Mouse (Mus musculus) midbrain, embryonic 12.5 days (tissue): Measurements from ENCODE around the gene Cped1. TPM values are rescaled to one million over a fixed set of nuclear protein-coding genes. Genes with fewer than 3 reads are reported as not detected.

ENCODE experiments used
- ATAC-seq: fragments of 200-750 bp; cut with Nextera tagmentation; 2 replicates; pipeline ENCODE4 v1.8.0; 2017; ENCODE audit warnings: low read depth, moderate TSS enrichment, moderate library complexity; ENCODE audit not compliant: low FRiP score
- H3K27ac ChIP-seq: fragments of 300-500 bp; sonication (generic); replicated peaks from 2 replicates; pipeline ENCODE4 v1.5.1; 2016; ENCODE audit warnings: mild to moderate bottlenecking
- H3K27me3 ChIP-seq: fragments of 300-500 bp; sonication (generic); 2 replicates; pipeline ENCODE4 v1.6.1; 2016; ENCODE audit warnings: mild to moderate bottlenecking
- H3K36me3 ChIP-seq: fragments of 300-500 bp; sonication (generic); 2 replicates; pipeline ENCODE4 v1.6.1; 2016
- H3K4me1 ChIP-seq: fragments of 300-500 bp; sonication (generic); 2 replicates; pipeline ENCODE4 v1.6.1; 2016
- H3K4me2 ChIP-seq: fragments of 300-500 bp; sonication (generic); replicated peaks from 2 replicates; pipeline ENCODE4 v1.6.1; 2016; ENCODE audit warnings: mild to moderate bottlenecking, moderate library complexity
- H3K4me3 ChIP-seq: fragments of 300-500 bp; sonication (generic); 2 replicates; pipeline ENCODE4 v1.5.1; 2016; ENCODE audit warnings: mild to moderate bottlenecking
- H3K9ac ChIP-seq: fragments of 300-500 bp; sonication (generic); replicated peaks from 2 replicates; pipeline ENCODE4 v1.6.1; 2016; ENCODE audit warnings: mild to moderate bottlenecking, moderate library complexity
- H3K9me3 ChIP-seq: fragments of 300-500 bp; sonication (generic); 2 replicates; pipeline ENCODE4 v1.6.1; 2016; ENCODE audit warnings: mild to moderate bottlenecking
- WGBS: fragments of 180-500 bp; shearing (Covaris S2); methylation state at CpG from one replicate; pipeline ENCODE4 v1.1.7; 2016; 5-methylcytosine and 5-hydroxymethylcytosine counted together
- polyA plus RNA-seq: library from polyadenylated mRNA; unstranded; fragments of >200 nt; fragmentation: Nextera tagmentation; extraction: Ambion mirVana; gene quantifications from 2 replicates; pipeline ENCODE4 v1.2.1, GENCODE M21; 2016

Cped1 gene
- polyA plus RNA-seq, 1 experiment from 2014 or later, result 10.8 TPM

DNA sequence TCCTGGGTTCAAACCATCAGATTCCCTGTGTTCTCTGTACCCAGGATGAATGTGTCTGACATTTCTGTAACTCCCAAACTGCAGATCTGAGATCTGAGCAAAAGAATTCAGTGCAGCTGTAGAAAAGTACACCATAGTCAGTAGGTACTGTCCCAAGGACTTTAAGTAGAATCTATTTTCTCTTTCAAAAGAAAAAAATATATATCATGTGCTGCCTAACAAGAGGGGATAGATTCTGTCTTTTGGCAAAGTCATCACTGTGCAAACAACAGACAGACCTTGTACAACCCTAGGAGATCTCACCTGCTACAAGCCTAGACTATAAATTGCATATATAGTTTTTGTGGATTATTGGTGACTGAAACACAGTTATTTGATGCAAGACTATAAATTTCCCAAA lies 283.0 kb downstream of the Cped1 start:
- Histone ChIP-seq H3K27ac (no peak overlapping the region), H3K9ac (no peak overlapping the region), H3K4me2 (no peak overlapping the region), H3K27me3 (no peaks in the 10 kb centered on the region), H3K4me3 (no peak overlapping the region), H3K36me3 (no peaks in the 10 kb centered on the region), H3K4me1 (no peaks in the 10 kb centered on the region), H3K9me3 (no peaks in the 10 kb centered on the region)
- no peak for ATAC-seq

DNA sequence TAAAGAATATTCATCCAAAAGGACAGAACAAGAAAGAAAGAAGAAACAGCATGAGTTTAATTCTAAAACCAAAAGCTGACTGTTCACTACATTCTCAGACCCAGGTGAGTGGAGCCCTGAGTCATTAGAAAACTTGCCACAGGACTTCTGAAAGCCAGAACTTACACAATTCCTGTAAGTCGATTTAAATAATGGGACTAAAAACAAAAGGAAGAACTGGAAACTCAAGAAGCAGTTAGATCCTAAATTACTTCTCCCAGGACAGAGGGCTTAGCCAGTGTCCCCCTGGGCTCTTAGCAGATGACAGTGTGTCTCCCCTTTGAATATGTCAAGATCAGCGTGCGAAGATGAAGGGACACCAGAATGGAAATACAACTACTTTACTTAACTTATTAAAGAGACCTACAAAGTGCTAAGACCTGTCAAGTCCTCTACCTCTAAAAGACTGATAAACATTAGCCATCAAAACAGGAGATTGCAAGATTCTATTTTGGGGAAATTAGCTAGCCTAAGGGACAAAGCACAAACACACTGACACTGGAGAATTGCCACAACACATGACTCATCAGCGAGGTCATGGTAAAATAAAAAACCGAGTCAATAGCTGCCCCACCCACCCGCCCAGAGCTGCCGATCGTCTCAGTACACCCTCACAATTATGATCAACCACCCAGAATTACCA lies 284.3 kb downstream of the Cped1 start:
- Histone ChIP-seq H3K27ac (no peak overlapping the region), H3K4me3 (no peak overlapping the region), H3K4me1 (no peaks in the 10 kb centered on the region), H3K27me3 (no peaks in the 10 kb centered on the region), H3K36me3 (no peaks in the 10 kb centered on the region), H3K4me2 (no peak overlapping the region), H3K9me3 (no peaks in the 10 kb centered on the region), H3K9ac (no peak overlapping the region)
- ATAC-seq, result no peak
- WGBS, result 84% methylated on average over 8 of the region's 8 CpGs

DNA sequence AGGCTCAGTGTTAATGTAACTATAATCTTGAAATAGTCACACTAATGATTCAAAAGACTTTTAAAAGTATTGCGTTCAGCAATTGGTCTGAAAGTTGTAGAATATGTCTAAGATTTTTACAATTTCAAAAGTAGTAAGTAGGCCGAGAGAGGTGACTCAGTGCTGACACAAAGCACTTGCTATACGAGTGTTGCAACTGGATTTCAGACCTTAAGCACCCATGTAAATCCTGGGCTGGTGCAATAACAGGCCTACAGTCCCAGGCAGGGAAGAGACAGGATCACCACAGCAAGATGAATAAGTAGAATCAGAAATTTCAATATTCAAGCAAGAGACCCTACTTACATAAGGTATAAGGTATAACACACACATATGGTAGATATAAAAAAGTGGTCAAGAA lies 292.2 kb downstream of the Cped1 start:
- Histone ChIP-seq H3K4me2 (no peak overlapping the region), H3K36me3 (no peaks in the 10 kb centered on the region), H3K4me3 (no peak overlapping the region), H3K27me3 (no peaks in the 10 kb centered on the region), H3K9ac (no peak overlapping the region), H3K9me3 (no peaks in the 10 kb centered on the region), H3K27ac (no peak overlapping the region), H3K4me1 (no peaks in the 10 kb centered on the region)
- WGBS, result 85% methylated on average over 3 of the region's 3 CpGs
- no peak for ATAC-seq

DNA sequence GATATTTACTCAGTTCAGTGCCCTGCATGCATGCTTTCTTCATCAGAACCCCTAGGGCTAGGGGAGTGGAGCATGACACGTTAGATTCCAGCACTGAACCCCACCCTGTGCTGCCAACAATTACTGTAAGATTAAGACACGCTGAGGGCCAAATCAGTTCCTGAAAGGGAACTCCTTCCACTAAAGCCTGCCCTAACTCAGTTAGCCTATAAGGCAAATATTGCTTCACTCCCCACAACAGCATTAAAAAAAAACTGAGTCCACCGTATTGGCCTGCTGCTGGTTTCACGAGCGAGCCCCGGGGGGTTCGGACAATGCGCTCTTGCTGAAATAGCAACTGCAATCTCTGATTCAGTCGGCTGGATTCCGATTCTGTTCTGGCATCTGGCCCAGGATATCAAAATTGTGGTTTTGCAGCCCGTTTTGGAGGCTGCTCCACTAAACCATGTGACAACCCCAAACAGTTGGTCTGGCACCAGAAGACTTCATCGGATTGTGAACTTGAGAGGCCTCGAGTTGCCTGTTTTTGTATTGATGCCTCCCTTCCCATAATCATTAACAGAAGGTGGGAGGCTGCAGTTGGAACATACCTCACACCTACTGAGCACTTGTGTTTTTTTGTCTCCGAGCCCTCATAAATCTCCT lies 294.6 kb downstream of the Cped1 start:
- Histone ChIP-seq H3K9me3 (no peaks in the 10 kb centered on the region), H3K4me1 (no peaks in the 10 kb centered on the region), H3K4me3 (no peak overlapping the region), H3K27ac (no peak overlapping the region), H3K27me3 (no peaks in the 10 kb centered on the region), H3K9ac (no peak overlapping the region), H3K4me2 (no peak overlapping the region), H3K36me3 (no peaks in the 10 kb centered on the region)
- no peak for ATAC-seq
- WGBS, result 73% methylated on average over 14 of the region's 14 CpGs

DNA sequence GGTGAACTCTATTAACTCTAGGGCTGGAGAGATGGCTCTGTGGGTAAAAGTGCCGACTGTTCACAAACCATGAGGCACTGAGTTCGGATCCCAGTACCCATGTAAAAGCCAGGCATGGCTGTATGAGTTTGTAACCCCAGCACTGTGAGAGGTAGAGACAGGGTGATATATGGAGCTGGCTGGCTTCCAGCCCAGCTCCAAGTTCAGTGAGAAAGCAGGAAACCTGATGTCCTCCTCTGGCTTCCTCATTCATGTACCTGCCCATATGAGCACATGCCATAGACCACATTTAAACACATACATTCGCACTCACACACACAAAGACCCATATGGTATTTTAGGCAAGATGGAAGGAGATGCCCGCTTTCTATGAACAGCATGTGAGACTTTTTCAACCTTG lies 296.7 kb downstream of the Cped1 start:
- no peak for ATAC-seq
- Histone ChIP-seq H3K9me3 (no peaks in the 10 kb centered on the region), H3K4me3 (no peak overlapping the region), H3K27ac (no peak overlapping the region), H3K36me3 (no peaks in the 10 kb centered on the region), H3K27me3 (peaks cover 8% of the 10 kb centered on the region), H3K4me2 (no peak overlapping the region), H3K9ac (no peak overlapping the region), H3K4me1 (no peaks in the 10 kb centered on the region)
- 90% methylated on average over 4 of the region's 4 CpGs for WGBS

DNA sequence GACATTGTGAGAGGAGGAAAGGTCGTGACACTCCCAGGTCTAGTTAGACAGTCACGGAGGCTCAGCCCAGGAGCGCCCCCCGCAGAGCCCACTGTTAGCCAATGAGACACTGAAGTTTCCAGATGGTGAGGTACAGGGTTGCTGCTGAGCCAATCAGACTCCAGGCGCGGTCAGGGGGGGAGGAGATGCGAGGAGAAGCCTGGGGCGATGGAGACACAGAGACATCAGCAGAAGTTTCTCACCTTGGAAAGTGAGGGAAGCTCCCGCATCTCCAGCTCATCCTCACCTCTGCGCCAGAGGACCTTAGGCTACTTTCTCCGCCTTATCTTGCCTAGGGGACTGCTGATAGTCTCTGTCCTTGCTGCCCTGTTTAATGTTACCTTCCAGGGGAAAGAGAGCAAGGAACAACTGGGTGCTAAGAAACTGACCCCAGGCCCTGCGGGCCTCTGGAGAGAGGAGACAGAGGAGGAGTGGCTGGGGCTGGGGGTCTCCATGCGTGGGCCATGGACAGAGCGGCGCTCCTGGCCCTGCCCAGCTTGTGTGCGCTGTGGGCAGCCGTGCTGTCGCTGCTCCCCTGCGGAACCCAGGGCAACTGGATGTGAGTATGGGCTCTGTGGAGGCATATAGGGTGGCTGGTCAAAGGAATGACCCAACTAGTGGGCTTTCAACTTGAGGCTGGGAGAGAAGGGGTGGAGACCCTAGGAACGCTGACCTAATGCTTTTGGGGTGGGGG lies 302.5 kb downstream of the Cped1 start, which contains the start of gene Wnt16:
TSS of gene Wnt16 (plus strand) at position 224 of the 733 bp plus-strand sequence.
- Histone ChIP-seq H3K9me3 (no peaks in the 10 kb centered on the region), H3K27me3 (peaks cover 44% of the 10 kb centered on the region), H3K36me3 (no peaks in the 10 kb centered on the region), H3K4me1 (peaks cover 22% of the 10 kb centered on the region), H3K4me2 (peak within 1 kb of the TSS; percentile 92), H3K4me3 (peak within 1 kb of the TSS; percentile 46), H3K27ac (no peak within 1 kb of the TSS), H3K9ac (peak within 1 kb of the TSS; percentile 43)
- peak; percentile 77 for ATAC-seq
- WGBS, result 1% methylated on average over 20 of the region's 20 CpGs

DNA sequence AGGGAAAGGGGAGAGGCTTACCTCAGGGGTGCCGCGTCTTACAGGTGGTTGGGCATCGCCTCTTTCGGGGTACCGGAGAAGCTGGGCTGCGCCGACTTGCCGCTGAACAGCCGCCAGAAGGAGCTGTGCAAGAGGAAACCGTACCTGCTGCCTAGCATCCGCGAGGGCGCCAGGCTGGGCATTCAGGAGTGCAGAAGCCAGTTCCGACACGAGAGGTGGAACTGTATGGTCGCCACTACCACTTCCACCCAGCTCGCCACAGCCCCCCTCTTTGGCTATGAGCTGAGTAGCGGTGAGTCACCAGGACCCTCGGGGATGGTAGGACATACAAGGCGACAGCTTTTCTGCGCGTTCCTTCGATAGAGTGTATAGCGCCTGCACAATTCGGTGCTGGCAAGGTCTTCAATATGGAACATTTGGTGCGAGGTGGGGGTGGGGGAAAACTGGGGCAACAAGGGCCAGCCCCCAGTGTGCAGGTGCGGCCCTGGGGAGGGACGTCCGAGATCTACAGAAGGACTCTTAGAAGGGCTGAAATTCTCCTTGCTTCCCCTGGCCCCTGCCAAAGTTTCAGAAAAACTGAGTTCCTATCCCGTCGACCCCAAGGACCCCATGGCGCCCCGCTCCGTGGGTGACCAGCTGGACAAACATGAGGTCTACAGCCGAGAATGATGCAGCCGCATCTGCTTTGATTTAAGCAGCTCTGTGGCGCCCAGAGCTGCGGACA lies 303.2 kb downstream of the Cped1 start:
- Histone ChIP-seq H3K4me1 (peaks cover 22% of the 10 kb centered on the region), H3K4me2 (peak overlapping the region; percentile 92), H3K9ac (peak overlapping the region; percentile 43), H3K27ac (no peak overlapping the region), H3K36me3 (no peaks in the 10 kb centered on the region), H3K9me3 (no peaks in the 10 kb centered on the region), H3K4me3 (peak overlapping the region; percentile 46), H3K27me3 (peaks cover 48% of the 10 kb centered on the region)
- under 1% methylated on average over 38 of the region's 38 CpGs for WGBS
- peak; percentile 81 for ATAC-seq

DNA sequence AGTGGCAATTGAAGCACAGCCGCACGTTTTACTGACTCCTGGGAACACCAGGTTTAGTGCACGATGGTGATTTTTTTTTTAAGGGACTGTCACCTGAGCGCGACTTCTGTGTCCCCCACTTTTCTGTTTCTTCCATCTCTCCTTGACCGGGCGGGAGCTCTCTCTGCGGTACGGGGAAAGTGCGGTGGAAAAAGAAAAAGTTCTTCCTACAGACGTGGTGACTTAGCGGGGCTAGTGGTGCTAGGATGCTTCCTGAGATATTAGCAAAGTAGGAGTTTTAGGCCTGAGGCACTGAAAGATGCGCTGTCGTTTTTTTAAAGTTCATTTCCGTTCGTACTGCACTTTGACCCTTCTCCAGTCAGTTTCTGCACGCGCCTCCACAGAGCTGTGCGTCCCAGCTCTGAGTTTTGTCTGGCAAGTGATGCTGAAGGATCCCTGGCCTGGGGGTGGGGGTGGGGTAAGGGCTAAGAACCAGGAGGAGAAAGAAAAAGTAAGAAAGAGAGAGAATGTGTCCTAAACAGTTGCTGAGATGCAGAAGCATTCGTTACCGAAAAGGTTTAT lies 303.8 kb downstream of the Cped1 start:
- H3K27me3 ChIP-seq, result peaks cover 48% of the 10 kb centered on the region
- peak overlapping the region; percentile 46 for H3K4me3 ChIP-seq
- H3K9ac ChIP-seq, result no peak overlapping the region; the same call in 1 of the 2 replicates
- WGBS, result 1% methylated on average over 21 of the region's 21 CpGs
- H3K27ac ChIP-seq, result no peak overlapping the region
- H3K9me3 ChIP-seq, result no peaks in the 10 kb centered on the region
- no peaks in the 10 kb centered on the region for H3K36me3 ChIP-seq
- ATAC-seq, result no peak
- H3K4me1 ChIP-seq, result peaks cover 22% of the 10 kb centered on the region
- peak overlapping the region; percentile 92 for H3K4me2 ChIP-seq

DNA sequence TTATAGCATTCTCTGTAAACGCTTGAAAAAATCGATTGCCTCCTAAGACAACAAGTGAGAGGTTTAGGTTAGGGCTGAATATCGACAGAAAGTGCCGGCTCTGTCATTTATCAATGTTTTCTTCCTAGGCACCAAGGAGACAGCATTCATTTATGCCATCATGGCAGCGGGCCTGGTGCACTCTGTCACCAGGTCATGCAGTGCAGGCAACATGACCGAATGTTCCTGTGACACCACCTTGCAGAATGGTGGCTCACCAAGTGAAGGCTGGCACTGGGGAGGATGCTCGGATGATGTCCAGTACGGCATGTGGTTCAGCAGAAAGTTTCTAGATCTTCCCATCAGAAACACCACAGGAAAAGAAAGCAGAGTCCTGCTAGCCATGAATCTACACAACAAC lies 305.1 kb downstream of the Cped1 start:
- peaks cover 22% of the 10 kb centered on the region for H3K4me1 ChIP-seq
- no peak for ATAC-seq
- no peak overlapping the region for H3K9ac ChIP-seq
- no peak overlapping the region for H3K4me3 ChIP-seq
- H3K36me3 ChIP-seq, result no peaks in the 10 kb centered on the region
- H3K4me2 ChIP-seq, result no peak overlapping the region
- H3K9me3 ChIP-seq, result no peaks in the 10 kb centered on the region
- peaks cover 48% of the 10 kb centered on the region for H3K27me3 ChIP-seq
- WGBS, result 82% methylated on average over 8 of the region's 8 CpGs
- H3K27ac ChIP-seq, result no peak overlapping the region

DNA sequence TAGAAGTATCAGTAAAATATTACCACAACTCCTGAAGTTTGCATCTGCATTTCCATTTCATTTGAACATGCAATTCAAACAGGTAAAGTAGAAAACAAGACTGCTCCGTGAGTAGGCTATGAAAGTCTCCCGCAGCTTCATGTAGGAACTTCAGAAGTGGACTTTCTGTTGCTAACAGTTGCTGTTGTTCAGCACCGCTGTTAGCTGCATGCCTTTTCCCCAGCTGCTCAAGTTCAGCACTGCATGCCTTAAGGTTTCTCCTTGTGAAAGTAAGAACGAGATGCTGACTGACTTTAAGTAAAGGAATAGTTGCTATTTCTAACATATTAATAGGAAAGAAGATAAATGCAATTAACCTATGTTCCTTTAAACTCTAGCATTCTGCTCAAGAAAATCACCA lies 306.3 kb downstream of the Cped1 start:
- peaks cover 43% of the 10 kb centered on the region for H3K27me3 ChIP-seq
- H3K4me1 ChIP-seq, result peaks cover 22% of the 10 kb centered on the region
- no peaks in the 10 kb centered on the region for H3K36me3 ChIP-seq
- no peak overlapping the region for H3K4me2 ChIP-seq
- H3K9ac ChIP-seq, result no peak overlapping the region
- WGBS, result 47% methylated on average over 4 of the region's 4 CpGs
- no peak overlapping the region for H3K27ac ChIP-seq
- no peak overlapping the region for H3K4me3 ChIP-seq
- ATAC-seq, result no peak
- H3K9me3 ChIP-seq, result no peaks in the 10 kb centered on the region

DNA sequence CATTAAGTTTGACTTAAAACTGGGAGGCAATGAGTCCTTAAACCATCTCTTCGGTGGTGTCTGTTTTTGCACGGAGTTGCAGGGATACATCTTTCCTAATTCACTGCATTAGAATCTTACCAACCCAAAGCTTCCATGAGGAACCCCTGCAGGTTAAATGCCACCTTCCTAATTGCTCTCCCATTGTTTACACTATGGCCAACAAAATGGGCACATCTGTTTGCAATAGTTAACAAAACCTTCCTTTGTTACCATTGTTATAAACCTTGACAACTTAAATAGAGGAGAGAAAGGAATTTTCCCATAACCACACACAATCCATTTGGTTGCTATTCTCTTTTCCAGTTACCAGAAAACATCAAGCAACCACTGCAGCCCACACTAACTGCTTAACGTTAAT lies 308.2 kb downstream of the Cped1 start:
- Histone ChIP-seq H3K9me3 (no peaks in the 10 kb centered on the region), H3K4me1 (peaks cover 10% of the 10 kb centered on the region), H3K9ac (no peak overlapping the region), H3K27ac (no peak overlapping the region), H3K36me3 (no peaks in the 10 kb centered on the region), H3K4me3 (no peak overlapping the region), H3K4me2 (no peak overlapping the region), H3K27me3 (peaks cover 24% of the 10 kb centered on the region)
- ATAC-seq, result no peak
- 38% methylated on average over 3 of the region's 3 CpGs for WGBS
